Mouse (Mus musculus) forebrain, postnatal 0 days (tissue): ENCODE data around the gene Maco1. TPM values are rescaled to one million over a fixed set of nuclear protein-coding genes. Genes with fewer than 3 reads are reported as not detected.

ENCODE experiments used
- ATAC-seq: fragments of 200-750 bp; cut with Nextera tagmentation; 2 replicates; pipeline ENCODE4 v1.8.0; 2017; ENCODE audit warnings: mild to moderate bottlenecking, moderate library complexity
- DNase-seq: peaks from one replicate; pipeline ENCODE4 v3.0.0-alpha.2; 2015
- H3K27ac ChIP-seq: fragments of 300-500 bp; sonication (generic); 2 replicates; pipeline ENCODE4 v1.5.1; 2014; ENCODE audit warnings: low read depth, mild to moderate bottlenecking, antibody characterized with exemption, low read length, moderate library complexity, mixed read lengths
- H3K27me3 ChIP-seq: fragments of 300-500 bp; sonication (generic); 2 replicates; pipeline ENCODE4 v1.6.1; 2014; ENCODE audit warnings: mild to moderate bottlenecking, low read length, mixed read lengths; ENCODE audit not compliant: insufficient read depth
- H3K36me3 ChIP-seq: fragments of 300-500 bp; sonication (generic); 2 replicates; pipeline ENCODE4 v1.6.1; 2014; ENCODE audit warnings: mild to moderate bottlenecking, moderate library complexity; ENCODE audit not compliant: insufficient read depth
- H3K4me1 ChIP-seq: fragments of 300-500 bp; sonication (generic); 2 replicates; pipeline ENCODE4 v1.6.1; 2014; ENCODE audit warnings: antibody characterized with exemption; ENCODE audit not compliant: insufficient read depth
- H3K4me2 ChIP-seq: fragments of 300-500 bp; sonication (generic); 2 replicates; pipeline ENCODE4 v1.6.1; 2014; ENCODE audit warnings: low read depth, mild to moderate bottlenecking, moderate library complexity
- H3K4me3 ChIP-seq: fragments of 300-500 bp; sonication (generic); 2 replicates; pipeline ENCODE4 v1.5.1; 2014; ENCODE audit warnings: low read depth, low read length, mixed read lengths
- H3K9ac ChIP-seq: fragments of 300-500 bp; sonication (generic); 2 replicates; pipeline ENCODE4 v1.6.1; 2014; ENCODE audit warnings: mild to moderate bottlenecking
- H3K9me3 ChIP-seq: fragments of 300-500 bp; sonication (generic); 2 replicates; pipeline ENCODE4 v1.6.1; 2016; ENCODE audit warnings: low read length
- CTCF ChIP-seq: sonication (generic); IDR thresholded peaks from 2 replicates; pipeline ENCODE4 v1.5.1; 2016; ENCODE audit warnings: antibody characterized with exemption, control low read depth, low read depth
- WGBS: fragments of 180-500 bp; shearing (Covaris S2); extraction: QIAGEN DNeasy Blood & Tissue Kit; methylation state at CpG from one replicate; pipeline ENCODE4 v1.1.7; 2014; 5-methylcytosine and 5-hydroxymethylcytosine counted together
- polyA plus RNA-seq: library from polyadenylated mRNA; unstranded; fragments of >200 nt; fragmentation: Nextera tagmentation; extraction: Ambion mirVana; gene quantifications from 2 replicates; pipeline ENCODE4 v1.2.1, GENCODE M21; 2015
- total RNA-seq: library from RNA; depleted of rRNA; stranded (reverse); fragments of >200 nt; gene quantifications from 2 replicates; pipeline ENCODE4 v1.2.3, GENCODE M21; 2014

Gene Maco1
- total and polyA plus RNA-seq, 2 experiments from 2014 or later: 78.4 to 103 TPM

GRCm38 (mm10) chr4:134775234-134775944 lies 77.8 kb downstream of the Maco1 start:
- DNase-seq (no peak), ATAC-seq (no peak)
- Histone ChIP-seq H3K9ac (no peak overlapping the region), H3K27me3 (no peaks in the 10 kb centered on the region), H3K27ac (no peak overlapping the region), H3K4me1 (no peaks in the 10 kb centered on the region), H3K4me2 (no peak overlapping the region), H3K4me3 (no peak overlapping the region), H3K9me3 (no peaks in the 10 kb centered on the region), H3K36me3 (no peaks in the 10 kb centered on the region)
- WGBS: 69% methylated on average over 13 of the region's 14 CpGs
- no peak for TF ChIP-seq CTCF

- DNase-seq (no peak), ATAC-seq (no peak)
- WGBS: 84% methylated on average over 6 of the region's 6 CpGs
- no peak overlapping the region for H3K27ac ChIP-seq
- no peak overlapping the region for H3K4me3 ChIP-seq
- no peaks in the 10 kb centered on the region for H3K36me3 ChIP-seq
- no peak overlapping the region for H3K4me2 ChIP-seq
- TF ChIP-seq CTCF: no peak
- H3K9me3 ChIP-seq: no peaks in the 10 kb centered on the region
- no peaks in the 10 kb centered on the region for H3K27me3 ChIP-seq
- H3K4me1 ChIP-seq: no peaks in the 10 kb centered on the region
- no peak overlapping the region for H3K9ac ChIP-seq
Observed at GRCm38 (mm10) chr4:134774126-134774525, 79.0 kb downstream of the Maco1 start.

DNA sequence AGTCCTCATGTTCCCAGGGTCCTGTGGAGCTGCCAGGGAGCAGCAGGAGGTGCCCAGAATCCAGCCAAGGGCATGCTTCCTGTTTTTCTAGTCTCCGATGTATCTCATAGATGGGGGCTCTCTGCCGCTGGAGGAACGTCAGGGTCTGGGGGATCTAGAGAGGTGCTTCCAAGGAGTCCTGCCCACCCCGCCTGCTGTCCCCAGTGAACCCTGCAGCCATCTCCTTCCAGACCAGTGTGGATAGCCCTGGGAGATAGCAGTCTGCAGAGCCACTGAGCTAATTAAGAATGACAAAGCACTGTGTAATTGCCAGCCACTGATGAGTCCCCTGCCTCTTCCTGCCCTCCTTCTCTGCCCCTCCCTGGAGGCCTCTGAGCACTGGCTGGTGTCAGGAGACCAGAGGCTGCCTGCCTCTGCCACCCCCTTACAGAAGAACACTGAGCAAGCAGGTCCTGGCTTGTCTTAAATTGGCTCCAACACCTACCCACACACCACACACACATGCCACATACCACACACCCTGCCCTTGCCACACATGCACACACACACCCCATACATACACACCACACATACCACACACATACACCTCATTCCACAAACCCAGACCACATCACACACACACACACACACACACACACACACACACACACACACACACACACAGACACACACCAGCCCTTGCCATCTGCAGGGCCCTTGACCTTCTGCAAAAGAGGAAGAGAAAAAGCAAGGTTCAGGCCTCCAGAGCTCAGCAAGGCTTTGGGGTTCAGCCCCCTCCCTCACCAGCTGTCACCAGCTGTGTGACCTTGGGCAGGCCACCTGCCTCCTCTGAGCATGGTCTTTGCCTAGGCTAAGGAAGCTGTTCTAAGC lies 80.1 kb downstream of the Maco1 start:
- DNase-seq: no peak
- H3K4me2 ChIP-seq: no peak overlapping the region
- H3K27ac ChIP-seq: no peak overlapping the region
- no peaks in the 10 kb centered on the region for H3K4me1 ChIP-seq
- peaks cover 6% of the 10 kb centered on the region; the same call in 1 of the 2 replicates for H3K27me3 ChIP-seq
- no peaks in the 10 kb centered on the region for H3K9me3 ChIP-seq
- H3K36me3 ChIP-seq: no peaks in the 10 kb centered on the region
- TF ChIP-seq CTCF: no peak
- no peak overlapping the region for H3K4me3 ChIP-seq
- H3K9ac ChIP-seq: no peak overlapping the region
- WGBS: 59% methylated on average over 4 of the region's 4 CpGs
- ATAC-seq: no peak

DNA sequence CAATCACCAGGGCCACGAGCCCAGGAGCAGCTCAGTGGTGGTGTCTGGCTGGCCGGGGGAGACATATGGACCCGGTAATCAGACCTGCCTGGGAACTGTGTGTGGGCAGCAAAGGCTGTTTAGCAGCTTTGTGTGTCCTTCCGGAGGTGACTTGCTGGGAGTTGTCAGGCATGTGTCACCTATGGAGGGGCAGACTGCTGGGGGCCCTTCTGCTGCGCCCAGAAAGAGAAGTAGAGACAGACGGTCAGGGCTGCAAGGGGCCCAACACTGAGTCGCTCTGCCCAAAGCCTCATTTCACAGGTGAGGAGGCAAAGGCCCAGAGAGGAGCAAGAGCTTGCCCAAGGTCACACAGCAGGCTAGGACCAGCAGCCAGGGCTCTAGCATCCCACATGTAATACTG lies 83.3 kb downstream of the Maco1 start:
- Histone ChIP-seq H3K27ac (no peak overlapping the region), H3K4me1 (0 out of 2 replicates have a peak, but pooled peaks cover 5% of the 10 kb centered on the region), H3K4me3 (no peak overlapping the region), H3K9me3 (no peaks in the 10 kb centered on the region), H3K36me3 (no peaks in the 10 kb centered on the region), H3K9ac (no peak overlapping the region), H3K27me3 (peaks cover 14% of the 10 kb centered on the region; the same call in 1 of the 2 replicates), H3K4me2 (no peak overlapping the region)
- 76% methylated on average over 7 of the region's 7 CpGs for WGBS
- DNase-seq (no peak), ATAC-seq (no peak)
- no peak for TF ChIP-seq CTCF

- H3K4me1 ChIP-seq: 0 out of 2 replicates have a peak, but pooled peaks cover 5% of the 10 kb centered on the region
- no peaks in the 10 kb centered on the region for H3K9me3 ChIP-seq
- H3K4me3 ChIP-seq: no peak overlapping the region
- 73% methylated on average over 7 of the region's 7 CpGs for WGBS
- no peak overlapping the region for H3K27ac ChIP-seq
- ATAC-seq (no peak), DNase-seq (no peak)
- no peak overlapping the region for H3K4me2 ChIP-seq
- H3K36me3 ChIP-seq: no peaks in the 10 kb centered on the region
- TF ChIP-seq CTCF: no peak
- H3K27me3 ChIP-seq: peaks cover 14% of the 10 kb centered on the region; the same call in 1 of the 2 replicates
- no peak overlapping the region for H3K9ac ChIP-seq
Observed at GRCm38 (mm10) chr4:134769081-134769811, 83.9 kb downstream of the Maco1 start.

DNA sequence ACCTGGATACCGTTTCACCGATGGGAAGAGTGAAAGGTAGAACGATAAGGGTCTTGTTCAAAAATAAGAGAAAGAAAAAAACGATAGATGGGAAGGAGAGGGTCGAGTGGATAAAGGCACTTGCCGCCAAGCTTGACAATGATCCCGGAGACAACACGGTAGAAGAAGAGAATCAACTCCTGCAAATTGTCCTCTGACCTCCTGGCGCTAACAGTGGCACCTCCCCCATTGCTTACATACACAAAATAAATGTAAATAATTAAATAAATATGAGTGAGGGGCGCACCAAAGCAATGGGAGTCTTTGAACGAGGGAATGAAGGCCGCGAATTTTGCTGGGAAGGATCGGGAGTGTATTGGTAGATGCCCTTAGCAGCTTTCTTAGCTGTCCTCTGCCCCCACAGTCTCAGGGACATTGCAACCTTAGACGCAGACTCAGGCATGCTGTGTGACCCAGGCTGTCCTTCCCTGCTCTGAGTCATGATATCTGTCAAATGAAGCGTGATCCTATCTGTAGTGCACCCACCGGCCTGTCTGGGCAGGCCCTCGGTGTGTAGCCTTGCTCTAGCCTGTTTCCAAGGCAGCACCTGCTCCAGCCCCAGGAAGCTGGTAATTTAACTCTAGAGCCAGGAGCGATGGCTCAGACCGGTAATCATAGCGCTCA lies 84.8 kb downstream of the Maco1 start:
- ATAC-seq (no peak), DNase-seq (no peak)
- Histone ChIP-seq H3K4me1 (0 out of 2 replicates have a peak, but pooled peaks cover 5% of the 10 kb centered on the region), H3K27ac (no peak overlapping the region), H3K4me2 (peak overlapping the region; percentile 92), H3K9ac (no peak overlapping the region), H3K4me3 (peak overlapping the region; percentile 45), H3K9me3 (no peaks in the 10 kb centered on the region), H3K36me3 (no peaks in the 10 kb centered on the region), H3K27me3 (peaks cover 14% of the 10 kb centered on the region; the same call in 1 of the 2 replicates)
- no peak for TF ChIP-seq CTCF
- whole genome bisulfite sequencing: 13% methylated on average over 21 of the region's 21 CpGs
